Mouse (Mus musculus) heart, postnatal 0 days (tissue): ENCODE data around the gene Dpt. TPM values are rescaled to one million over a fixed set of nuclear protein-coding genes. Genes with fewer than 3 reads are reported as not detected.

ENCODE experiments used
- ATAC-seq: fragments of 200-750 bp; cut with Nextera tagmentation; 2 replicates; pipeline ENCODE4 v1.8.0; 2017; ENCODE audit warnings: low read depth, moderate number of reproducible peaks, moderate library complexity; ENCODE audit not compliant: insufficient read depth
- DNase-seq: peaks from one replicate; pipeline ENCODE4 v3.0.0-alpha.2; 2016; ENCODE audit warnings: low spot score
- H3K27ac ChIP-seq: fragments of 300-500 bp; sonication (generic); 2 replicates; pipeline ENCODE4 v1.5.1; 2014; ENCODE audit warnings: low read depth, mild to moderate bottlenecking
- H3K27me3 ChIP-seq: fragments of 300-500 bp; sonication (generic); 2 replicates; pipeline ENCODE4 v1.6.1; 2014; ENCODE audit warnings: low read length, mixed read lengths; ENCODE audit not compliant: control insufficient read depth, insufficient read depth
- H3K36me3 ChIP-seq: fragments of 300-500 bp; sonication (generic); replicated peaks from 2 replicates; pipeline ENCODE4 v1.6.1; 2014; ENCODE audit warnings: low read length, mixed read lengths; ENCODE audit not compliant: control insufficient read depth, insufficient read depth
- H3K4me1 ChIP-seq: fragments of 300-500 bp; sonication (generic); 2 replicates; pipeline ENCODE4 v1.6.1; 2014; ENCODE audit warnings: antibody characterized with exemption; ENCODE audit not compliant: control insufficient read depth, insufficient read depth
- H3K4me2 ChIP-seq: fragments of 300-500 bp; sonication (generic); 2 replicates; pipeline ENCODE4 v1.6.1; 2014; ENCODE audit warnings: low read depth, mild to moderate bottlenecking, low read length, moderate library complexity
- H3K4me3 ChIP-seq: fragments of 300-500 bp; sonication (generic); 2 replicates; pipeline ENCODE4 v1.5.1; 2014; ENCODE audit warnings: low read depth, low read length
- H3K9ac ChIP-seq: fragments of 300-500 bp; sonication (generic); replicated peaks from 2 replicates; pipeline ENCODE4 v1.6.1; 2014; ENCODE audit warnings: low read depth, low read length, mixed read lengths
- H3K9me3 ChIP-seq: fragments of 300-500 bp; sonication (generic); replicated peaks from 2 replicates; pipeline ENCODE4 v1.6.1; 2016; ENCODE audit warnings: low read length; ENCODE audit not compliant: control insufficient read depth
- CTCF ChIP-seq: IDR thresholded peaks from 2 replicates; pipeline ENCODE4 v1.5.1; 2016; ENCODE audit warnings: antibody characterized with exemption, control low read depth, low read depth
- EP300 ChIP-seq: IDR thresholded peaks from 2 replicates; pipeline ENCODE4 v1.6.1; 2016; ENCODE audit warnings: antibody characterized with exemption, low read depth
- WGBS: fragments of 180-500 bp; shearing (Covaris S2); extraction: QIAGEN DNeasy Blood & Tissue Kit; methylation state at CpG from one replicate; pipeline ENCODE4 v1.1.7; 2014; 5-methylcytosine and 5-hydroxymethylcytosine counted together
- polyA plus RNA-seq: library from polyadenylated mRNA; unstranded; fragments of >200 nt; fragmentation: Nextera tagmentation; extraction: Ambion mirVana; gene quantifications from 2 replicates; pipeline ENCODE4 v1.2.1, GENCODE M21; 2015
- total RNA-seq: library from RNA; depleted of rRNA; stranded (reverse); fragments of >200 nt; gene quantifications from 2 replicates; pipeline ENCODE4 v1.2.3, GENCODE M21; 2014; ENCODE audit warnings: low replicate concordance

The Dpt gene
- total and polyA plus RNA-seq, 2 experiments from 2014 or later: 52.5 to 83.2 TPM

DNA sequence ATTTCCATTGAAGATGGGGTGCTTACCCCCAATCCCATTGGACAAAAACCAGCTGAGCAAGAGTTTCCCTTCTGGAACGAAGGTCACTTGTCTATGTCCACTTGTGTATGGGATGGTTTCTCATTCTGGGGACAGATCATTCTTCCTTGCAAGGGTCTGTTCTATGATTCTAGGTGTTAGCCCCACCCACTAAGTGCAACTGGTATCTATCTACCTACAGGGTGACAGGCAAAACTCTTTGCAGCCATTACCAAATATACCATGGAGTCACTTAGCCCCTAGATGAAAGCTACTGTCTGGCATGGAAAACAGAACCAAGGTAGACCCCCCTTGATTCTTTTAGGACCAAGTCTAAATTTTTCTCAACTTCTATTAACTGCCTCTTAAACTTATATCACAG, 24.9 kb downstream of the Dpt start:
- H3K9me3 ChIP-seq: no peaks in the 10 kb centered on the region
- H3K4me1 ChIP-seq: no peaks in the 10 kb centered on the region
- H3K4me3 ChIP-seq: no peak overlapping the region
- no peak overlapping the region for H3K27ac ChIP-seq
- H3K4me2 ChIP-seq: no peak overlapping the region
- no peak for ATAC-seq
- WGBS: 86% methylated on average over 1 of the region's 1 CpGs
- no peak for DNase-seq
- TF ChIP-seq CTCF (no peak), EP300 (no peak)
- H3K9ac ChIP-seq: no peak overlapping the region
- H3K27me3 ChIP-seq: no peaks in the 10 kb centered on the region
- H3K36me3 ChIP-seq: no peaks in the 10 kb centered on the region

DNA sequence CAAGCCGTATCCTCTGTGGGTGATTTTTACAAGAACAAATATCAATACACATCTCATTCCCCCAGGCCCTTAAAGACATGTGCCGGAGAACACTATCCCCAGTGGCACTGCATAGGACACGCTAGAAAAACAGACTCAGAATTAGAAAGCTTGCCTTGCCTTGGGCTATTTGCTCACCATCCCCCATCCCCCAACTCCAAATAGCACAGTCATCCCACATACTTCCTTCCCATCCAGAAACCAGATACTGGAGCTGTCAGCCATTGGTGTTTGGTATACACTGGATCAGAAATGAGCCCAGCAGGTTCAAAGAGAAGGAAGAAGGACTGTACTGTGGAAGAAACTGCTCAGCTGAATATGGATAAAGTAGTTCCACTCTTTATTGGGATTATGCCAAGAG, 25.4 kb downstream of the Dpt start:
- Histone ChIP-seq H3K9ac (no peak overlapping the region), H3K36me3 (no peaks in the 10 kb centered on the region), H3K9me3 (no peaks in the 10 kb centered on the region), H3K4me3 (no peak overlapping the region), H3K27ac (no peak overlapping the region), H3K27me3 (no peaks in the 10 kb centered on the region), H3K4me1 (no peaks in the 10 kb centered on the region), H3K4me2 (no peak overlapping the region)
- 72% methylated on average over 3 of the region's 3 CpGs for WGBS
- DNase-seq (no peak), ATAC-seq (no peak)
- TF ChIP-seq EP300 (no peak), CTCF (no peak)

DNA sequence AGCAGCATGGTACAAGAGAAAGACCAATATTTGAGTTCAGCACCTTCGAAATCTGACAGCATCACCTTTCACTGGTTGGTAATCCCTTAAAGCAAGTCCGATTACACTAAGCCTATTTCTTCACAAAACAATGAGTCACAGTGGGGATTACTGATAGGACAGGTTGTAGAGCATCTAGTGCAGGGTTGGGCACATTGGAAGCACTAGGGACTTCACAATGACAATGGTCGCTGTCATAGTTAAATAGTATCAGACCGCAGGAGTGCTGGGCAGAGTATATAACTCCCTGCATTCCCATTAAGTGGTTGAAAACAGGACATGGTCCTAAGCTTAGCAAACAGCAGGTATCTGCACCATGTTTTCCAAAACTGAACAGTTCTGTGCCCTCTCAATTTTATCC, 25.8 kb downstream of the Dpt start:
- H3K4me3 ChIP-seq: no peak overlapping the region
- no peak overlapping the region for H3K9ac ChIP-seq
- no peaks in the 10 kb centered on the region for H3K9me3 ChIP-seq
- H3K36me3 ChIP-seq: no peaks in the 10 kb centered on the region
- no peaks in the 10 kb centered on the region for H3K4me1 ChIP-seq
- H3K27ac ChIP-seq: no peak overlapping the region
- H3K27me3 ChIP-seq: no peaks in the 10 kb centered on the region
- 75% methylated on average over 4 of the region's 4 CpGs for WGBS
- TF ChIP-seq EP300: no peak
- DNase-seq (no peak), ATAC-seq (no peak)
- no peak overlapping the region for H3K4me2 ChIP-seq

DNA sequence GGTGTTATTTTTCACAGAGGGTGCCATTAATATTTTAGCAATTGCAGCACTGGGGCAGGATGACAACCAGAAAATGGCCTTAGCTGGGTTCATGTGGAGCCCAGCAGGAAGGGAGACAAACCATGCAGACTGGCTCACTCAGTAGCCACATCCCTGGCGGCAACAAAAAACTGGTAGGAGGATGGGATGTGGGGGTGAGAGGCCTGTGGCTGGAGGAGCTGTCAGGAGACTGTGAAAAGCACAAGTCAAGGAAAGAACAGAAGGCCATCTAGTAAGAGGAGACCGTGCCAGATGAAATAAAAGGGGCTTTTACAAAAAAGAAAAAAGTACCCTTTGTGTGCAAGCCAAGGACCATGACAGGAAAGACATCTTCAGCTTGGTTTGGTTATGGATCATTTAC, 28.5 kb downstream of the Dpt start:
- Histone ChIP-seq H3K4me1 (no peaks in the 10 kb centered on the region), H3K9me3 (no peaks in the 10 kb centered on the region), H3K36me3 (no peaks in the 10 kb centered on the region), H3K27me3 (no peaks in the 10 kb centered on the region), H3K4me2 (no peak overlapping the region), H3K27ac (no peak overlapping the region), H3K9ac (no peak overlapping the region), H3K4me3 (no peak overlapping the region)
- DNase-seq (no peak), ATAC-seq (no peak)
- WGBS: 51% methylated on average over 2 of the region's 2 CpGs
- no peak for TF ChIP-seq EP300
- TF ChIP-seq CTCF: no peak

DNA sequence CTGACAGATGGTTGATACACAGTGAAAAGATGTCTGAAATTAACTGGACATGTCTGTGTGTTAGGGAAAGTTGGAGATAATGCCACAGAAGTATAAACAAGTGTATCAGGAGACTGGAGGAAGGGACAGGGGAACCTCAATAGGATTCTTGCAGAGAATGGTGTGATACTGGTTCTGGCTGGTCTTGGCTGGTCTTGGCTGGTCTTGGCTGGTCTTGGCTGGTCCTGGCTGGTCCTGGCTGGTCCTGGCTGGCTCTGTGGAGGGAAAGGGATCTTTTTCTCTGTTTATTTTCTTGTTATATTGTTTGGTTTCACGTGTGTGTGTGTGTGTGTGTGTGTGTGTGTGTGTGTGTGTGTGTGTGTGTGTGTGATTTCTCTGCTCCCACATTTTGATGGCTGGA, 33.4 kb downstream of the Dpt start:
- no peak overlapping the region for H3K4me2 ChIP-seq
- 44% methylated on average over 1 of the region's 1 CpGs for WGBS
- TF ChIP-seq EP300 (no peak), CTCF (no peak)

DNA sequence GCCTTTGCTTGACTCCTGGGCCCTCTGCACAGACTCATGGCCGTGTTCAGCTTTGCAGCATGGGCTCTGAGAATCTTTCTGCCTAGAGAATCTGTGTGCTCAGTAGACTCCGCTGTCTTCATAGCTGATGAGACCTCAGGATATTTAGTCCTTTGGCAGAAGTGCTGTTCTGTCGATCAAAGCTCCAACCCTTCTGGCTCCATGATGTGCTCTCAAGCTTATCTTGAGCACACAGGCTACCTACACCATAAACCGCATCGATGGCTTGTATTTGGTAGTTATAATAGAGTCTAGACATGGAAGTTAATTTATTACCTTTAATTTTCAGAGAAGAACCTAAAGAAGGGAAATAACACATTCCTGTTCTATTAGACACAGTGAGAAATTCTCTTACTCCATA, 36.0 kb downstream of the Dpt start:
- Histone ChIP-seq H3K27ac (no peak overlapping the region), H3K4me2 (no peak overlapping the region), H3K9me3 (no peaks in the 10 kb centered on the region), H3K9ac (no peak overlapping the region), H3K36me3 (no peaks in the 10 kb centered on the region), H3K4me1 (no peaks in the 10 kb centered on the region), H3K27me3 (no peaks in the 10 kb centered on the region), H3K4me3 (no peak overlapping the region)
- DNase-seq (no peak), ATAC-seq (no peak)
- whole genome bisulfite sequencing: 87% methylated on average over 5 of the region's 5 CpGs
- TF ChIP-seq EP300 (no peak), CTCF (no peak)

More for the DNA sequence above, 33.4 kb downstream of the Dpt start:
- no peaks in the 10 kb centered on the region for H3K27me3 ChIP-seq
- H3K4me1 ChIP-seq: no peaks in the 10 kb centered on the region
- H3K36me3 ChIP-seq: no peaks in the 10 kb centered on the region
- H3K4me3 ChIP-seq: no peak overlapping the region
- ATAC-seq: no peak
- no peaks in the 10 kb centered on the region for H3K9me3 ChIP-seq
- no peak for DNase-seq
- H3K27ac ChIP-seq: no peak overlapping the region
- no peak overlapping the region for H3K9ac ChIP-seq
